Mouse (Mus musculus): ENCODE results near the gene Tspan18. TPM values are rescaled to one million over a fixed set of nuclear protein-coding genes. Genes with fewer than 3 reads are reported as not detected.
A peak's percentile ranks its signal among the peaks of the same experiment; 100 is the strongest.

Tspan18 gene
- polyA plus RNA-seq, 1 experiment, result 10.7 TPM

GRCm38 (mm10) chr2:93212386-93212785 is 121.9 kb downstream of the Tspan18 start:
- no peak for DNase-seq
- Histone ChIP-seq H3K36me3 (ENCODE audit: control insufficient read depth, insufficient read depth, low read length) (no peaks in the 10 kb centered on the region), H3K27ac (ENCODE audit: control insufficient read depth, insufficient read depth, low read length) (no peak overlapping the region), H3K4me1 (replicated peaks; ENCODE audit: control insufficient read depth, insufficient read depth, low read length) (peaks cover 13% of the 10 kb centered on the region), H3K4me3 (ENCODE audit: control insufficient read depth, insufficient read depth, low read length) (no peak overlapping the region), H3K27me3 (ENCODE audit: control insufficient read depth, insufficient read depth, low read length) (no peaks in the 10 kb centered on the region)
- WGBS, result 100% methylated on average over 2 of the region's 2 CpGs
- TF ChIP-seq CTCF (IDR thresholded peaks at IDR 0.05; ENCODE audit: borderline replicate concordance, control insufficient read depth, extremely low read depth, insufficient read depth, low read length, poor library complexity) (no peak), POLR2A (IDR thresholded peaks at IDR 0.05; ENCODE audit: control insufficient read depth, extremely low read depth, insufficient read depth, low read length, poor library complexity) (no peak)

- TF ChIP-seq CTCF (IDR thresholded peaks at IDR 0.05; ENCODE audit: borderline replicate concordance, control insufficient read depth, extremely low read depth, insufficient read depth, low read length, poor library complexity) (no peak), POLR2A (IDR thresholded peaks at IDR 0.05; ENCODE audit: control insufficient read depth, extremely low read depth, insufficient read depth, low read length, poor library complexity) (no peak)
- Histone ChIP-seq H3K36me3 (ENCODE audit: control insufficient read depth, insufficient read depth, low read length) (peaks cover 6% of the 10 kb centered on the region), H3K4me1 (replicated peaks; ENCODE audit: control insufficient read depth, insufficient read depth, low read length) (peaks cover 33% of the 10 kb centered on the region), H3K27me3 (ENCODE audit: control insufficient read depth, insufficient read depth, low read length) (no peaks in the 10 kb centered on the region), H3K27ac (ENCODE audit: control insufficient read depth, insufficient read depth, low read length) (no peak overlapping the region), H3K4me3 (ENCODE audit: control insufficient read depth, insufficient read depth, low read length) (no peak overlapping the region)
- no peak for DNase-seq
- WGBS, result 94% methylated on average over 1 of the region's 1 CpGs
Observed at GRCm38 (mm10) chr2:93206126-93206525, 128.2 kb downstream of the Tspan18 start.

- TF ChIP-seq CTCF (IDR thresholded peaks at IDR 0.05; ENCODE audit: borderline replicate concordance, control insufficient read depth, extremely low read depth, insufficient read depth, low read length, poor library complexity) (no peak), POLR2A (IDR thresholded peaks at IDR 0.05; ENCODE audit: control insufficient read depth, extremely low read depth, insufficient read depth, low read length, poor library complexity) (no peak)
- WGBS, result 37% methylated on average over 6 of the region's 6 CpGs
- no peaks in the 10 kb centered on the region for H3K27me3 ChIP-seq (ENCODE audit: control insufficient read depth, insufficient read depth, low read length)
- peaks cover 22% of the 10 kb centered on the region for H3K36me3 ChIP-seq (ENCODE audit: control insufficient read depth, insufficient read depth, low read length)
- H3K4me3 ChIP-seq (ENCODE audit: control insufficient read depth, insufficient read depth, low read length), result no peak overlapping the region
- DNase-seq, result peak; percentile 27
- H3K4me1 ChIP-seq (replicated peaks; ENCODE audit: control insufficient read depth, insufficient read depth, low read length), result peaks cover 29% of the 10 kb centered on the region
- peak overlapping the region; percentile 84 for H3K27ac ChIP-seq (ENCODE audit: control insufficient read depth, insufficient read depth, low read length)
Observed at GRCm38 (mm10) chr2:93204571-93204970, 129.7 kb downstream of the Tspan18 start.

- Histone ChIP-seq H3K27ac (ENCODE audit: control insufficient read depth, insufficient read depth, low read length) (peak overlapping the region; percentile 84), H3K4me3 (ENCODE audit: control insufficient read depth, insufficient read depth, low read length) (no peak overlapping the region), H3K36me3 (ENCODE audit: control insufficient read depth, insufficient read depth, low read length) (peaks cover 27% of the 10 kb centered on the region), H3K27me3 (ENCODE audit: control insufficient read depth, insufficient read depth, low read length) (no peaks in the 10 kb centered on the region), H3K4me1 (replicated peaks; ENCODE audit: control insufficient read depth, insufficient read depth, low read length) (peaks cover 34% of the 10 kb centered on the region)
- 53% methylated on average over 10 of the region's 10 CpGs for WGBS
- DNase-seq, result peak; percentile 68
- TF ChIP-seq CTCF (IDR thresholded peaks at IDR 0.05; ENCODE audit: borderline replicate concordance, control insufficient read depth, extremely low read depth, insufficient read depth, low read length, poor library complexity), result peak; percentile 56; the same call in 1 of the 2 replicates
- no peak for TF ChIP-seq POLR2A (IDR thresholded peaks at IDR 0.05; ENCODE audit: control insufficient read depth, extremely low read depth, insufficient read depth, low read length, poor library complexity)
Observed at GRCm38 (mm10) chr2:93203682-93204081, 130.6 kb downstream of the Tspan18 start.

GRCm38 (mm10) chr2:93202782-93203181 is 131.5 kb downstream of the Tspan18 start:
- no peak overlapping the region for H3K4me3 ChIP-seq (ENCODE audit: control insufficient read depth, insufficient read depth, low read length)
- TF ChIP-seq POLR2A (IDR thresholded peaks at IDR 0.05; ENCODE audit: control insufficient read depth, extremely low read depth, insufficient read depth, low read length, poor library complexity) (no peak), CTCF (IDR thresholded peaks at IDR 0.05; ENCODE audit: borderline replicate concordance, control insufficient read depth, extremely low read depth, insufficient read depth, low read length, poor library complexity) (no peak)
- peaks cover 30% of the 10 kb centered on the region for H3K36me3 ChIP-seq (ENCODE audit: control insufficient read depth, insufficient read depth, low read length)
- WGBS, result 53% methylated on average over 1 of the region's 1 CpGs
- DNase-seq, result no peak
- no peak overlapping the region for H3K27ac ChIP-seq (ENCODE audit: control insufficient read depth, insufficient read depth, low read length)
- H3K4me1 ChIP-seq (replicated peaks; ENCODE audit: control insufficient read depth, insufficient read depth, low read length), result peaks cover 39% of the 10 kb centered on the region
- H3K27me3 ChIP-seq (ENCODE audit: control insufficient read depth, insufficient read depth, low read length), result no peaks in the 10 kb centered on the region

- no peak for TF ChIP-seq POLR2A (IDR thresholded peaks at IDR 0.05; ENCODE audit: control insufficient read depth, extremely low read depth, insufficient read depth, low read length, poor library complexity)
- no peak for TF ChIP-seq CTCF (IDR thresholded peaks at IDR 0.05; ENCODE audit: borderline replicate concordance, control insufficient read depth, extremely low read depth, insufficient read depth, low read length, poor library complexity)
- Histone ChIP-seq H3K27me3 (ENCODE audit: control insufficient read depth, insufficient read depth, low read length) (no peaks in the 10 kb centered on the region), H3K27ac (ENCODE audit: control insufficient read depth, insufficient read depth, low read length) (no peak overlapping the region), H3K4me3 (ENCODE audit: control insufficient read depth, insufficient read depth, low read length) (no peak overlapping the region), H3K36me3 (ENCODE audit: control insufficient read depth, insufficient read depth, low read length) (peaks cover 34% of the 10 kb centered on the region), H3K4me1 (replicated peaks; ENCODE audit: control insufficient read depth, insufficient read depth, low read length) (peaks cover 39% of the 10 kb centered on the region)
- DNase-seq, result no peak
- WGBS, result 95% methylated on average over 3 of the region's 3 CpGs
Observed at GRCm38 (mm10) chr2:93201997-93202396, 132.3 kb downstream of the Tspan18 start.
